Mouse (Mus musculus): ENCODE results near the gene Fgfr3.

DNA sequence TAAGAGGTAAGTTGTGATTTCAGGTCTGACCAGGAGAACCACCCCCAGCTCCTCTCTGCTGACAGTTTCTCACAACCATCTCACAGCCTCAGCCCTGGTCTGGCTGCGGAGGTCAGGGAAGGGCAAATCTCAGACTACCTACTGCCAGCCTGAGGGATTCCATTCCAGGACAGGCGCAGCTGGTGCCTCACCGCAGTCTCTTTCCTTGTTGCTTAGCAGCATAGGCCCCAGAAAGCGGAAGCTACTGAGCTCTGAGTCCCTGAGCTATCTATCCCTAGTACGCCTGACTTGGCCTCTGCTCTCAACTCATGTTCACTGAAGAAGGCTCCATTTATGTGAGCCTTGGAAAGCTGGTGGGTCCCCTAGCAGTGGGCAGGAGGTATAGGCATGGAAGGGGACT lies 3.0 kb upstream of the Fgfr3 start:
- no peak for TF ChIP-seq POLR2A (IDR thresholded peaks at IDR 0.05; ENCODE audit: borderline replicate concordance, control insufficient read depth, low read depth, low read length)
- TF ChIP-seq CTCF (IDR thresholded peaks at IDR 0.05; ENCODE audit: control insufficient read depth, insufficient read depth, low read length), result no peak

Data from bone marrow, adult 2 months (tissue).